Mouse (Mus musculus): ENCODE data around the gene Trim39. TPM values are rescaled to one million over a fixed set of nuclear protein-coding genes. Genes with fewer than 3 reads are reported as not detected.

Trim39 gene
- polyA plus RNA-seq, 1 experiment from 2014 or later = 16.7 TPM

Other genes with a start within 250 kb of the Trim39 start
- 3.0 and 3.7 TPM in 2 replicates for gene H2-T23, start 239.4 kb downstream of the Trim39 start, polyA plus RNA-seq (2014; fragmentation: Nextera tagmentation; extraction: Ambion mirVana)
- 11.2 and 12.0 TPM in 2 replicates for gene H2-T22, start 229.5 kb downstream of the Trim39 start, polyA plus RNA-seq (2014; fragmentation: Nextera tagmentation; extraction: Ambion mirVana)
- gene Gm6034, start 229.3 kb downstream of the Trim39 start, polyA plus RNA-seq (2014; fragmentation: Nextera tagmentation; extraction: Ambion mirVana) = not detected in 2 replicates
- not detected in 2 replicates for gene Gm11127, start 213.9 kb downstream of the Trim39 start, polyA plus RNA-seq (2014; fragmentation: Nextera tagmentation; extraction: Ambion mirVana)
- gene Gm19684, start 150.6 kb downstream of the Trim39 start, polyA plus RNA-seq (2014; fragmentation: Nextera tagmentation; extraction: Ambion mirVana) = not detected in 2 replicates
- not detected in 2 replicates for gene Gm7030, start 142.8 kb downstream of the Trim39 start, polyA plus RNA-seq (2014; fragmentation: Nextera tagmentation; extraction: Ambion mirVana)
- gene Gm8909, start 103.7 kb downstream of the Trim39 start, polyA plus RNA-seq (2014; fragmentation: Nextera tagmentation; extraction: Ambion mirVana) = not detected in 2 replicates
- not detected in 2 replicates for gene H2-T3, start 82.0 kb downstream of the Trim39 start, polyA plus RNA-seq (2014; fragmentation: Nextera tagmentation; extraction: Ambion mirVana)
- gene Rpp21, start 14.2 kb downstream of the Trim39 start, polyA plus RNA-seq (2014; fragmentation: Nextera tagmentation; extraction: Ambion mirVana) = 120 and 163 TPM in 2 replicates
- gene H2-M10.2, start 14.2 kb upstream of the Trim39 start, polyA plus RNA-seq (2014; fragmentation: Nextera tagmentation; extraction: Ambion mirVana) = 0.19 TPM in 1 of 2 replicates, not detected in the other
- not detected in 2 replicates for gene H2-M10.1, start 53.9 kb upstream of the Trim39 start, polyA plus RNA-seq (2014; fragmentation: Nextera tagmentation; extraction: Ambion mirVana)
- not detected in 2 replicates for gene H2-M10.3, start 96.2 kb upstream of the Trim39 start, polyA plus RNA-seq (2014; fragmentation: Nextera tagmentation; extraction: Ambion mirVana)
- gene H2-M10.4, start 190.1 kb upstream of the Trim39 start, polyA plus RNA-seq (2014; fragmentation: Nextera tagmentation; extraction: Ambion mirVana) = not detected in 2 replicates

Data from kidney, embryonic 14.5 days (tissue).